Comparison of ENCODE assay signal across 8 mouse cellular contexts in genomic region chr5:146705815-146706408, GRCm38 (mm10).
DNase-seq lines count a peak whose midpoint lies in the region; ATAC-seq lines count a peak whose summit lies in the region.

No protein-coding gene starts in this region.

- WGBS in hindbrain, embryonic 13.5 days, result 12% methylated on average over 12 of the region's 12 CpGs

- no peak overlapping the region for H3K4me3 ChIP-seq in hindbrain, embryonic 13.5 days

- no peaks in the 10 kb centered on the region for H3K9me3 ChIP-seq in hindbrain, embryonic 13.5 days

- peaks cover 5% of the 10 kb centered on the region for H3K4me1 ChIP-seq in hindbrain, embryonic 13.5 days (replicated peaks)

- DNase-seq in NIH3T3 (ENCODE audit: low read depth), result peak; percentile 97
- peak; percentile 88 for DNase-seq in cerebellum, adult 8-10 months
- peak; percentile 90 for DNase-seq in forelimb bud, embryonic 11.5 days (ENCODE audit: low read depth, low spot score)
- DNase-seq in layer of hippocampus, postnatal 14 days (ENCODE audit: low spot score in 2 of 2), result peak; percentile 89 to 91
- peak; percentile 88 for DNase-seq in lung, postnatal 25 days (ENCODE audit: low spot score)
- peak; percentile 81 for DNase-seq in retina, postnatal 1 day
- DNase-seq in urinary bladder, adult 18-20 months (ENCODE audit: low spot score in 2 of 2), result peak; percentile 78 to 87

- H3K36me3 ChIP-seq in hindbrain, embryonic 13.5 days, result no peaks in the 10 kb centered on the region

- 0 out of 2 replicates have a peak overlapping the region, but pooled peaks have one; percentile 8 for H3K4me2 ChIP-seq in hindbrain, embryonic 13.5 days

- H3K9ac ChIP-seq in hindbrain, embryonic 13.5 days, result no peak overlapping the region

- H3K27ac ChIP-seq in hindbrain, embryonic 13.5 days, result no peak overlapping the region

- no peaks in the 10 kb centered on the region for H3K27me3 ChIP-seq in hindbrain, embryonic 13.5 days

- ATAC-seq in hindbrain, embryonic 13.5 days (ENCODE audit: low FRiP score), result no peak
